Mouse (Mus musculus) cerebellum, adult 18-20 months (tissue): ENCODE measurements around the gene Necab2.
A peak's percentile ranks its signal among the peaks of the same experiment; 100 is the strongest.

Experiments
- DNase-seq, 2 experiments: peaks; one replicate each; pipeline ENCODE4 v3.0.0; 2021

Necab2 gene

DNA sequence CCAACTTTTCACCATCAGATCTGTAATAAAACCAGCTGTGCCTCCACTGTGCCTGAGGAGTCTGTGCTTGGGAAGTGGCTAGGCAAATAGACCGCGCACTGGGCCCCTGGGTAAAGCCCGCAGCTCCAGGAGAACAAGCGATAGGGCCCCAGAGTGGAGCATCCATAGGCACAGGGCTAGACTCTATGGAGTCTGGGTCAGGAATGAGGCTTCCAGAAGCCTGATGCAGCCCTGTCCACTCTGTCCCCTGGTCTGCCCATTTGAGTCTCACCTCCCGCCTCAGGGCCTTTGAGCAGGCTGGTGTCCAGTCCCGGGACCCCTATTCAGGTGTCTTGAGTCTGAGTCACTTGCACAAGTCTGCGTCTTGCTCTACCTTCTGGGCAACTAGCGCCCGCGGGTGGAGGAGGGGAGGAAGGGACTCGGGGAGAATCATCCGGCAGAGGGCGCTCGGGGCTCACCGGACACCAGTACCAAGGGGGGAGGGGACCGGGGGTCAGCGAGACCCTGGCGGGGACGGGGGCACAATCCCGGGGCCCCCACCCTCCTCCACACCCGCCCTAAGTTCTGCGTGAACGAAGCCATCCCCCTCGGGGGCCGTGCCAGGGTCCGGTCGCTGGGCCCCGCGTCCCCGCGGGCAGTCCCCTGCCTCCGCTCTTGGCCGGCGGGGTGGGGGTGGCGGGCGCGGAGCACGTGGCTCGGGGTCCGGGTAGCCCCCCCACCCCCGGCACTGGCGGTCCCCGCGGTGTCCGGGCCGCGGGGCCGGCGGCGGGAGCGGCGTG, at the start of gene Necab2:
Gene Necab2, plus strand, starts transcription at position 509 of the 779 bp plus-strand sequence.
- peak; percentile 63 to 81 for DNase-seq

DNA sequence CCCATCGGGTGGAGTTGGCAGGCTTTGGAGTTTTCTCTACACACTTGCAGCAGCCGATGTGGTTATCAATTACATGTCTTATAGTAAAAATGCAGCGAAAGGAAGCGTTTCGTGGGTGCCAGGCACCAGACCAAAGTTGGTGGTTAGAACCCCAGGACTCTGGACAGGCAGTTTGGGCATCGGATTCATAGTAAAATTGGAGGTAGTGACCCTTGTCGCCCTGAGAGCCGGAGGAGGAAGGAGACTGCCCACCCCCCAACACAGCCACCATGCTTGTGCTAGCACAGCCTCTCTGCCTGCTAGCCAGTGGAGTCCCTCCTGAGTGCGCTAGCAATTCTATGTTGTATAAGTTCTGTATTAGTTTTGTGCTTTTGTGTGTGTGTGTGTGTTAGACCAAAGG, 48.0 kb upstream of the Necab2 start:
- no peak for DNase-seq

DNA sequence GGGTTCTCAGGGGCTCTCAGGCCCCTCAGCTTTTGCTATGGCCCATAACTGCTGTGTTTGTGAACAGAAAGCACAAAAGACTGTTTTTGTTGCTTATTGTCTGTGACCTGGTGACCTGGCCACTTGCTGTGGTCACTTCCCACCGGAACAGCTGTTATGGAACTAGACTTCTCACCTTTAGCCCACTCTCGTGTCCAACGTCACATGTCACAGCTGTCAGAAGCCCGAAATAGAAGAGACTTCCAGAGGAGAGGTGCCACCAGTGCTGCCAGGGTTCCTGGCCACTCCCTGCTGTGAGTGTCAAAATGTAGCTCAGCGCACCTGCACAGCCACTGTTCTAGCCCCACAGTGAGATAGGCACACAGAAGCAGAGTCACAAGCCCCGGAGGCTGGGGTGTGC, 47.3 kb upstream of the Necab2 start:
- no peak for DNase-seq

DNA sequence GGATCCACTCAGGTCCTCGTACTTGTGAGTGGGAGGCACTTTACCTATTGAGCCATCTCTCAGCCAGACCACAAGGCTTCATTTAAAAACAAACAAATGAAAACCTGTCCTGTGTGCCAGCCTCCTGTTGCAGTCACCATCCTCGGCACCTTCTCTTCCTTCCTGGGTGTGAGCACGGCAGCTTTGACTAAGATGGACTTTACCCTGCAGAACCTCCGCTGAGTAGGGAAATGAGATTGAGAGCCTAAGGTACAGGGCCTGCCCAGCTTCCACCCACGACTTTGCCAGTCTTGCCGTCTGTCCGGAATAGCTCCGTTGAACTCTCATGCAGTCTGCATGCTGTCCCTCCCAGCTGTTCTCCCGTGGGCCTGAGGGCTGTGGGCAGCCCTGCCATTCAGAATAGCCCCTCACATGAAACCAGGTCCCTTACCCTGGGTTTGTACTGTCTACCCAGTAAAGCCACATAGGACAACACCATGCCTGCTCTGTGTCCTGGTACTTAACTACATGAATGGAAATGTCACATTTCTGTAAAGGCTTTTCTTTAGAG, 46.3 kb upstream of the Necab2 start:
- DNase-seq = no peak

DNA sequence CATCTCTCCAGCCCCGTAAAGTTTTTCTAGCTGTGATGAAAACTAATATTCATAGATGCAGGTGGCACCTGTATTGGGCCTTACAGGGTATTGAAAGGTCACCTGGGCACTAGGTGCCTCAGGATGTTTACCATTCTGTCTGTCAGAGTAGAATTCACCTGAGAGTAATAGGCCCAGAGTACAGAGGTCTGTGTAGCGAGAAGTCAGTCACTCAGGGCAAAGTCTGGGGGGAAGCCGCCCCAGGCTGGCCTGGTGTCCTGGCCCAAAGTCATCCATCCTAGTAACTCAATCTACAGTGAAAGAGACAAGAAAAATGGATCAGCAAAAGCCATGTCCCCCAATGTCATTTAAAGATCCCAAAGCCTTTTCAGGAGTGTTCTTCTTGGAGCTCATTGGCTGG, 45.6 kb upstream of the Necab2 start:
- no peak for DNase-seq

DNA sequence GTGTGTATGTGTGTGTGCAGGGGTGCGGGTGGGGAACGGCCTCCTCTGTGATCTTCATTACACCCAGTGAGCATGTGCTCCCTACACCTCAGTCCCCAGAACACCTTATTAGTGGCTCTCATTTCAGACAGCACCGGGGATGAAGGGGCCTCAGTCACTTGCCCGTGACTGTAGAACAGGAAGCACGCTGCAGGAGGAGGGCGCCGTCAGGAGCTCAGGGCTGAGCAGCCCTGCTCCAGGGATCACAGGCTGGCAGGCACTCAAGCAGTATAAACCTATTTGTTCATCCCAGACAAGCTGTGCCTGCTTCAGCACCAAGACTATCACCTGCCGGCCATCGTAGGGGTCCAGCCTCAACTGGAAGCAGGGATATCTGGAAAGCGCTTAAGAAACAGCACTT, 42.6 kb upstream of the Necab2 start:
- DNase-seq = no peak

DNA sequence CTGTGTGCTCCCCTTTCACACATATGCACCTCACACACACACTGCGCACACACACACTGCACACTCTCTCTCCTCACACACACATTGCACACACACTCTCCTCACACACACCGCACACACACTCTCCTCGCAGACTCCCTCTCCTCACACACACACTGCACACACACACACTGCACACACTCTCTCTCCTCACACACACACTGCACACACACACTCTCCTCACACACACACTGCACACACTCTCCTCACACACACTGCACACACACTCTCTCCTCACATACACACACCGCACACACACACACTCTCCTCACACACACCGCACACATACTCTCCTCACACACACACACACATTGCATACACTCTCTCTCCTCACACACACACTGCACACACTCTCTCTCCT, 41.9 kb upstream of the Necab2 start:
- no peak for DNase-seq

DNA sequence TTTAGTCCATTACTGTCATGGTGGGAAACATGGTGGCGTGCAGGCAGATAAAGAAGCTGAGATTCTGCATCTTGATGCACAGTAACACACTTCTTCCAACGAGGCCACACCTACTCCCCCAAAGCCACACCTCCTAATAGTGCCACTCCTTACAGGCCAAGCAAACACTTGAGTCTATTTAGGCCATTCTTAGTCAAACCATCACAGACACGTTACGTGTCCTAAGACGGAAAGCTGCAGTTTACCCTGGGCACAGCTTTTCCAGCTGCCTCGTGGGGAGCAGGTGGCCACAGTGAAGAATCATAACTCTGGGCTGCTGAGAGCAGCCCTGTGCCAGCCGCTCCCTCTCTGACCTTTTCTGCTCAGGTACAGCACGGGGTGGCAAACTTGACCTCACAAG, 38.2 kb upstream of the Necab2 start:
- no peak for DNase-seq

DNA sequence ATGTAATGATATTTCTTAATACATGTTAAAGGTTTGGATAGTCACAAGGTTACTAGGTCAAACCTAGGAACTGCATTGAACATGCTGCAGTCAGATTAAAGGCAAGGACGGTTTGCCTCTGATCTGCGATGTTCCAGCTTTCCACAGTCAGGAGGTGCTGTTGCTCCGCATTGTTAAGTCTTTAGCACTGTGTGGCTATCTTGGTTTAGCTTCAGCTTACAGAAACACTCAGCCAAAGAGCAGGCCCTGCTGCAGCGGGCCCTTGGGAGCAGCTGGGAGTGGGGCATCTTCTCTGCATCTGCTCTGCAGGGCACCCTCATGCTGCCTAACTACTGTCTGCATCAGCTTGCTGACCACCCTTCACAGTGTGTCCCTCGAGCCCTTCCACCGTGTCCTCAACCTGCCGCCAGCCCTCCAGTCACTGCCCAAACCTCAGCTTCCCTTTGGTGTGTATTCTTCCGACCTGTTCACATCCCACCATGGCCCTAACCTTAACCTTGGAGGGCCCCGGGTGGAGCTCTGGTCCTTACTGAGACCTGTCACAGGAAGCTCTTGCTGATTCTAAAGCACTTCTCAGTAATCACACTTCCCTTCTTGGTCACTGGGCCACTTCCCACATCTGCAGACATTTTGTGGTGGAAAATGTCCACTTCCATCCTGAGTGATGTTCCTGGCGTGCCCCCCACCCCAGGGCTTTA, 34.3 kb upstream of the Necab2 start:
- no peak for DNase-seq

DNA sequence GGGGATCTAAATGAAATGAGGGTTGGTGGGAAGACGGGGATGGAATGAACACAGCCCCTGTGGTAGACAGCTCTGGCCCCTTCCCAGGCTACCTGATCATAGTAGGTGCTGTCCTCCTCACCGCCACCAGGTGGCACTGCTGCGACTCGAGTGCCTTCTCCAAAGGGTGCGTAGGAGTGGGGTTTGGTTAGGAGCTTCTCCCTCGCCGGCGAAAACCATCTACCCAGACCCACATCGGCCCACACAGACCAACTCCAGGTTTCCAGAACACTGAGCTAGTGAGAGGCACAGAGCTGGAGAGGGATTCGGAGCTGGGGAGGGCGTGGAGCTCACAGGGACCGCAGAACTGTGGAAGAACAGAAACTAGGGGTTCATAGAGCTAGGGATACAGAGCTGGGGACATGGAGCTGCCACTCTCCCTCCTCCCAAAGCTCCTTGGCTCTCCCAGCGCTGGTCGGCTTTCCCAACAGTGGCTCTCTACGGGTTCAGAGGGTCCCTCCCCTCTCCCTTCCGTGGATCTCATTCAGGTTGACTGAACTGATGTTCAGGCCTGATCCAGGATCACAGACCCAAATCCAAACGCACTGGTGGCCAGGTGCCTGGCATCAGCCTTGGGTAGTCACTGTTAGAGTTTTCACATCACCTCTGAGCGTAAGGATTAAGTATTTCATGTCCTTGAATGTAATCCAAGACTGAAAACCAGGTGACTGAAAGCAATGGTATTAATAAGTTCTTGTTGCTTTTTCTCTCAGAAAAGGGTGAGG, 33.6 kb upstream of the Necab2 start:
- peak; percentile 78 to 84 for DNase-seq

DNA sequence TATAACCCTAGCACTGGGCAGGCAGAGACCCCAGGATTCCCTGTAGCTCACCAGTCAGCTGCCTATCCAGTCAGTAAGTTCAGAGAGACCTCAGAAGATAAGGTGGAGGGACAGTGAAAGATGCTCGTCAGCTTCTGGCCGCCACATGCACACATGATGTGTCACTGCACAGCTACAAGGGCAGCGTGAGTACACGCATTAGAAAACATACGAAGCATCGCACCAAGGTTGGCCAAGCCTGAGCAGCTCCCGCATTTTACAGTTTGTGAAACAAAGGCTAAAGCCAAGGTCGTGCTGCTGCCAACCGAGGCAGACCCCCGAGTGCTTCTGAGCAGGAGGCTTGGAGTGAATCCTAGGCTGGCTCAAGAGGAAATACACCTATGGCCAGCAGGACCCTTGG, 32.9 kb upstream of the Necab2 start:
- DNase-seq = no peak

DNA sequence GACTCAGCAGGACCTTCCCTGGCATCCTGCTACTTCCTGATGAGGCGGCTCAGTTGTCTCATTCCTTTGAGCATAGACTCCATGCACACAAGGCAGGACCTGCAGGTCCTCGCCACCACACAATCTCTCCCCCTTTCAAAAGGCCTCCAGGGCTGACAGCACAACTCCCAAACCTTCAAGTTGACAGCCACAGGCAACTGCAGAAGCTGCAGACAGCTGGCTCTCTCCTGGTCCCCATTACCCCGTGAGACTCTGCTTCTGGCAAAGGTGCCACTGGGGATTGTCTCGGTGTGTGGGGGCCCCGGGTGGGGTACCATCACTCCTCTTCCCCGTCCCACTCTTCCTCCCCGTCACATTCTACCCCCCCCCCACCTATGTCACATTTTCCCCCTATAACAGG, 26.2 kb upstream of the Necab2 start:
- no peak for DNase-seq

DNA sequence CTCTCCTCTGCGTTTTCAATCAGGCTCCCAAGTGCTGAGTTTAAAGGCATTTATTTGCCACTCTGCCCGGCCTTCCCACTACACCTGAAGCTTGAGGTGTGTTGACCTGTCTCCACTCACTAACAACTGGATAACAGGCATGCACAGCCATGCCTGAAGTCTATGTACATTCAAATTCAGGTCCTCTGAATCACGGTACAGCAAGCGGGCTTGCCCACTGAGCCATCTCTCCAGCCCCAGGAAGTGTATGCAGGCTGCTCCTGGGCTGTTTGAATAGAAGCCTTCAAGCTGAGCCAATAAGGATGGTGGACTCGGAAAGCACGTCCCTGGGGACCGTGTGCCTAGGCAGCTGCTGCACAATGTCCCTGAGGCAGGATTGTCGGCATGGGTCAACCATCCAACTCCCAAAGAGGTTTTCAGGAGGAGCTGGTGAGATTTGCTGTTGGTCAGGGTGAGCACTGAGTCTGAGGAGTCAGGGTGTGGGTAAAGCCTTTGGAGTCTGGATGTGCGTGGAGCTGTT, 24.9 kb upstream of the Necab2 start:
- no peak for DNase-seq

DNA sequence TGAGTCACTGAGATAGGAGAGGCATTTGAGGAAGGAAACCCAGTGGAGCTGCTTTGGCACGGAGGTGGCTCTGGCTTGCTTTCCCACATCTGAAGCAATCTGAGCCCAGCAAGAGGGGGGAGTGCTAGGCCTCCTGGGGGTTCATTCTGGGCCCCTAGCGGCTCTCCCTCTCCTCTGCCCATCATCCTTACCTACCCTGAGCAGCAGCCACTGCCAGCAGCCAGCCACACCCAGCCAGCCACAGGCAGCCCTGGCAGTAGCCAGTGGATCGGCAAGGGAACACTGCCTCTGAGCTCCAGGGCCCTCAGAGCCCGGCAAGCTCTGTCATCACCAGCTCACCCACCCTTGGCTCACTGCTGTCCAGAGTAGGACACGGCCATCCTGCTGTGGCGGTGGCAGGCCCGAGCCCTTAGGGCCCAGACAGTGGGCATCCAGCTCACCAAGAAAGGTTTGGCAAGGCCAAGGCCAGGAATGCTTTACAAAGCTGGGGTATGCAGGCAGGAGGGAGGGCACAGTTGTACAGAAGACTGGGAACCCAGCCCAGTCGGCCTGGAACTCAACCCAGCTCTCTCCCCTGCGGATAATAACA, 24.3 kb upstream of the Necab2 start:
- DNase-seq = no peak

DNA sequence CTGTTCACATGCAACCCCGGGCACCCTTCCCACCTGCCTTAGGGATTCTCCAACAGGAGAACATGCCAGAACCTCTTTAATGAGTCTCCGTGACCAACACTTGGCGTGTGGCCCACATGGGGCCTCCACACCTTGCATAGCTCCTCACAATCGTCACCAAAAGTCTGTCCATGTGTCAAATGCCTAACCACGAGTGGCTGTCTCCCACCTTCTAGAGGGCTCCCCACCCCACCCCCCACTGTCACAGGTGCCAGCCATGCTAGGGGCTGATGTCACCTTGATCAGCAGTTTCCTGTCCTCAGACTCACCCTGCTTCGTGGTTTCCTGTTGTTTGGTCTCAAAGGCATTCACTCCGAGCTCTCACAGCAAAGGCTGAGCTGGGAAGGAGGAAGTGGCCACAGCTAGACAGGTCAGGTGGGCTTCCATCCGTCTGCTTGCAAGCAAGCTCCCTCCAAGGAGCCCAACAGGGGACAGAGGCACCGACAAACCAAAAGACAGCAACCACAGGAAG, 22.8 kb upstream of the Necab2 start:
- no peak for DNase-seq

DNA sequence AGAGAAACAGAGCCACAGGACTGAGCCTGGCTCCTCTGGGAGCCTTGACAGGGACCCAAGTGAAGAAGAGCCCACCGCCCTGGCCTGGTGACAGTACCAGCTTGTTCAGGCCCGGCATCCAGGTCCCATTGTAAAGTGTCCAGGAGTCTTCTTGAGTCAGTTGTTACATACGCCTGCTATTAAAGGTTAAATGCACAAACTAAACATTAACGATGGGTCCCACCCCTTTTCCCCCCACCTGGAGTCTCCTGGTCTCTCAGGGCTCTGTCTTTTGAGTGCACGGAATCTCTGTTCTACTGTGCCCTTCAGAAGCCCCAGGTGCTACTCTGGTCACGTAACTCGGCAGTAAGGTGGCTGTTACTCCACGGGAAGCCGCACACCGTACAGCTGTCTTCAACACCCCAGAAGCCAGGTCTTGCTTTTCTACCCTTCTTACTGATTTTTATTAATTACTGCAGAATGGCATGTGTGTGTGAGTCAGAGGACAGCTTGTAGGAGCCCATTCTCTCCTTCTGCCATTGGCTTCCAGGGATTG, 22.3 kb upstream of the Necab2 start:
- no peak for DNase-seq

DNA sequence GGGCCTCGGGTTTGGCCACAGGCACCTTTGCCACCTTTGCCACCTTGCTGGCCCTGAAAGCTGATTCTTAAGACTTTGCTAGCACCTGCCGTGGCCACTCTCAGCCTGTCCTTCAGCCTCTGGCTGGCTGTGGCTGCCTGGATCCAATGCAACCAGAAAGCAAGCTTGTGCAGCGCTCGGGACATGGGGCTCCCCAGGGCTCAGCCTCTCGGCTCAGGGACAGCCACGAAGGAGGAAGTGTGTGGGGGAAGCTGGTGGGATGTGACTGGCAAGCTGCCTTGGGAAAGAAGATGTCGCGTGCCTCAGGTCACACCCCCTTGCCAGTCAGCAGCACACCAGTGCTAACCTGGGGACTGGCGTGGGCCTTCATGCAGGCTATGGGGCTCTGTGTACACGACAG, 21.8 kb upstream of the Necab2 start:
- no peak for DNase-seq

DNA sequence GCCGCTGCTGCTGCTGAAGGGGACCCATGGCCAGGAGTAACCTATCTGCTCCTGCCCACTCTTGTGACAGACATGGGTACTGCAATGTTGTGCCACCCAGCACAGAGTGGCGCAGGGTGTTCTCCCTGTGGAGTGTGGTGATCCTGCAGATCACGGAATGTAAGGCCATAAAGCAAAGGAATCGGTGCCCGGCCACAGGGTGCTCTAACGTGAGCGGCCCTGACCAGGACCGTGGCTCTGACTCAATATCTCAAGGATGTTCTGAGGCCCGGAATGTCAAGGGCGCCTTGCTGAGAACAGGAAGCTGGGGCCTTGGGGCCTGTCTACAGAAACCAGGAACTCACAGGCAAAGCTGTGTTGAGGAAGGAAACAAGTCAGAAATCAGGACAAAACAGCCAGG, 21.0 kb upstream of the Necab2 start:
- DNase-seq = no peak

DNA sequence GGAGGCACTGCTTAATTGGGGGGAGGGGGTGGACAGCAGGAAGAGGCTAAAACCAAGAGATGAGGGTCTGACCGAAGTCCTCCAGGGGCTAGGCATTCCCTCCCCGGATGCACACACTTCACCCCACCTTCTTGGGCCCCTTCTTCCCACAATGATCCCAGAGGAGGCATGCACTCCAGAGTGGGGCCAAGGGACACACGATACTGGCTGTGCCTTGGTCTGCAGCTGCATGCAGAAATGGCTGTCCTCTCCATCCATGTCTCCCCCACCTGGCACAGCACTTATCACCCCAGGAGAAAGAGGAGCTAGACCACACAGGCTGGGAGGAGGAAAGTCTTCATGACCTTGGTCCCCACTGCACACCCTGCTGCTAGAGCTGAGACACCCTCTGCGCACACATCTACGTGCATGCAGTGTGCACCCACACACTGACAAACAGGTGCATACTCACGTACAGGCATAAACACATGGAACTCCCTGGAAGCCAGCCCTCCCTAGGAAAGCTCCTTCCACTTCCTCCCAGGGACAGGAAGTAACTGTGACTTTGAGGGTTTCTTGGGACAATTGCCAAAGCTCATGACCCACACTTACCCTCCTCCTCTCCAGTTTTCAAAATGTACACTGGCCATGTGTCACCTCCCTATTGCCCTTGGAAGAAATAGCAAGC, 20.3 kb upstream of the Necab2 start:
- no peak for DNase-seq

DNA sequence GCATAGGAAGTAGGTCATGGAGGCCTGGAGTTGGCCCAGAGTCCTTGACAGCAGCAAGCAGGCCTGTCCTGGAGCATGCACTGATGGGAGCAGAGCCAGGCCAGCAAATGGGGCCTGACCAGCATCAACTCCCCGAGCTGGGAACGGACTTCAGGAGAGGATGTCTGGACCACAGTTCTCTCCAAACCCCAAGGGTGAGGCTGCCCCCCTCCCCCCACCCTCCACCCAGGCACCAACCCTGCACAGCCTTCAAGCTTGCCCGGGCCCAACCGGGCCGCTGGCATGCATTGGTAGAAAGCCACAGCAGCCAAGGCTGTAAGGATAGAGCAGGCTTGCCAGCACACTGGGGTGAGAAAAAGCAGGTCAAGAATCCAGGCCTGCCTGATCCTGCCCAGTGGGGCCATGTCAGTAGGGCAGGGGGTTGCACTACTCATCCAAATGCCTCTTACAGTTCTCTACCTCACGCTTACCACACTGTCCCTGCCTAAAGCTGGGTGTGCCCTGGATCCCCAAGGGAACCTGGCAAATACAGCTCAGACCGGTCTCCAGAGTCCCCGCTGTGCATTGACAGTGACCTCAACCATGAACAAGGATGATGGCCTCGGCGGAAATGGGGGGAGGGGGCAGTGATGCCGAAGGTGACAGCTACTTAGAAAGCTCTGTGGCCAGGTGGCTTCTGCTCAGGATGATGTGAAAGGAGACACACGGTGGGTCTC, 18.7 kb upstream of the Necab2 start:
- peak; percentile 47 to 53 for DNase-seq

DNA sequence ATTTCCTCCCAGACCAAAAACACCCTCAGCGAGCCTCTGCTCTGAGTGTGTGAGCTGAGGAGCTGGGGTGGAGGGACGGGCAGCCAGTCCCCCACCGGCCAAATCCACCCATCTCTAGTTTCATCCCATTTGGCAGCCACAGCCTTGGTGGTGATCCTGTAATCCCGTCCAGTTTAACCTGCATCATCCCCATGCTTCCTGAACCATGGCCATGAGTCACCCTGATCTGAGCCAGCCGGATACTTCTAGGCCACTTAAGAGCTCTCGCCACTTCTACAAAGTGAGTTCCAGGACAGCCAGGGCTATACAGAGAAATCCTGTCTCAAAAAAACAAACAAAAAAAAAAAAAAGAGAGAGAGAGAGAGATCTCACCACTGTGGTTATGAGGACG, 18.2 kb upstream of the Necab2 start:
- DNase-seq = no peak
